Mouse (Mus musculus): ENCODE results near the gene Ciz1. TPM values are rescaled to one million over a fixed set of nuclear protein-coding genes. Genes with fewer than 3 reads are reported as not detected.

The Ciz1 gene
- polyA plus RNA-seq, 2 experiments, result 13.1 to 40.3 TPM

DNA sequence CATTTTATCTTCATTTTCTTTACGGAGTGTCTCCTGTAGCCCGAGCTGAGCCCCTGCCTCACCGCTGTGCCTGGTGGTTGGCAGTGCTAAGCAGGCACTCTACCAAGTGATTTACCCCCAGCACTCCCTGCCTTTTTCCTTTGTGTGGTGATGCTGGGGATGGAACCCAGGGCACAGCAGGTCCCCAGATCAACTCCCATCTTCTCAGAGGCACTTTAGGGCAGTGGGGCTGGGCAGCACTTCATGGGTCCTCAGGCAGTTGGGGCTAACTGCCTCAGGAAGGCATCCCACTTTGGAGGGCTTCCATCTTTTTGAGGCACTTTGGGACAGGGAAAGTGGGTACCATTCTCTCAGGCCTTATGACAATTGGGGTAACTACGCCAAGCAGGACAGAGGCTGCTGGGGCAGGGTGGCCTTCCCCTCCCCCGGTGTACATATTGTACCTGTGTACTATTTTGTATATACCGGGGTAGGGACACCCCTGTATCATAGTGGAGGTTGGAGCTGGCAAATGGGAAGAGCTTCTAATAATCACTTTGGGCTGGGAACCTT lies 44.8 kb upstream of the Ciz1 start:
- Histone ChIP-seq H3K9ac (replicated peaks) (no peak overlapping the region), H3K9me3 (ENCODE audit: control insufficient read depth, low read length) (no peaks in the 10 kb centered on the region), H3K4me2 (ENCODE audit: low read depth) (no peak overlapping the region), H3K4me3 (ENCODE audit: insufficient read depth in 1 of 2, low read depth in 2 of 2, low read length in 2 of 2) (no peak overlapping the region), H3K4me1 (replicated peaks; ENCODE audit: control insufficient read depth in 2 of 2, insufficient read depth in 2 of 2, low read length in 1 of 2) (peaks cover 3 to 4% of the 10 kb centered on the region in 2 experiments; a peak in 3 of 4 replicates), H3K27ac (no peak overlapping the region), H3K27me3 (ENCODE audit: control insufficient read depth, insufficient read depth, low read length) (peaks cover 6% of the 10 kb centered on the region), H3K36me3 (replicated peaks; ENCODE audit: control insufficient read depth, insufficient read depth, low read depth) (peaks cover 16% of the 10 kb centered on the region)
- DNase-seq (ENCODE audit: low read depth in 3 of 3, low spot score in 3 of 3), result no peak
- WGBS (ENCODE audit: insufficient replicate concordance), result 71% methylated on average over 6 of the region's 6 CpGs
- TF ChIP-seq EP300 (IDR thresholded peaks at IDR 0.05; ENCODE audit: low read depth), result no peak
- TF ChIP-seq CTCF (IDR thresholded peaks at IDR 0.05; ENCODE audit: low read depth), result no peak
- no peak for ATAC-seq (ENCODE audit: insufficient read depth)

DNA sequence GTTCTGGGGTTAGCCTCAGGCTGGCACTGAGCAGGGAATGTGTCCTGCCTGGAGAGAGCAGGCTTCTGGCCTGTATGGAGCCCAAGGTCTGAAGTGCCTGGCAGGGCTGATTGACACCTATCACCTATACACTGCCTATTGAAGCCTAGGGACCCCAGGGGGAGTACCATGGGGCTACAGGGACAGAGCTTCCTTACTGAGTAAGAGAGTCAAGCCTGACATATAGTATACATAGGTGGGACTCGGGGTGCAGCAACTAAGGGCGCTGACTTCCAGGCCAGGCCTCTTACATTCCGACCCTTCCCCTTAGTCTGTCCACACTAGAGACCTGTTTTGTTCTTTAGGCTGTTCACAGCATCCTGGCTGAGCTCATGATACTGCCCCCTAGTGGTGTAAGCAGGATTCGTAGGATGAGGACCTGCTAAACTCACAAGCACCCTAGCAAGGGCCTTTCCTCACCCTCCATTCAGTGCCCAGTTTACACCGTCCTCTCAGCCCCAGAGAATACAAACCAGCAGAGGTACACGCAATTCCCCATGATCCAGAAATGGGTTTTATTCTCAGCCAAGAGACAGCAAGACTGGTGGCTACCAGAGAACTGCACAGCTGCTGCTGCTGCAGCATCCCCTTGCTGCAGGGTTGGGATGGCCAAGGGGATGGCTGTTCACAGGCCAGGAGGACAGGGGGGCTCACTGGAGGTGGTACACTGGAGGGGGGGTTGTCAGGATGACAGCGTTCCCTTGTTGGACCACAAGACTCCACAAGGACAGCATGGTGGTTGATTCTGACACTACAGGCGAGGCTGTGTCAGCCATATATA lies 44.0 kb upstream of the Ciz1 start:
- Histone ChIP-seq H3K36me3 (replicated peaks; ENCODE audit: control insufficient read depth, insufficient read depth, low read depth) (peaks cover 14% of the 10 kb centered on the region), H3K27ac (no peak overlapping the region), H3K4me3 (ENCODE audit: insufficient read depth in 1 of 2, low read depth in 2 of 2, low read length in 2 of 2) (no peak overlapping the region), H3K4me2 (ENCODE audit: low read depth) (no peak overlapping the region), H3K9ac (replicated peaks) (no peak overlapping the region), H3K27me3 (ENCODE audit: control insufficient read depth, insufficient read depth, low read length) (peaks cover 11% of the 10 kb centered on the region), H3K4me1 (replicated peaks; ENCODE audit: control insufficient read depth in 2 of 2, insufficient read depth in 2 of 2, low read length in 1 of 2) (peaks cover 3 to 4% of the 10 kb centered on the region in 2 experiments; a peak in 3 of 4 replicates), H3K9me3 (ENCODE audit: control insufficient read depth, low read length) (no peaks in the 10 kb centered on the region)
- ATAC-seq (ENCODE audit: insufficient read depth) (no peak), DNase-seq (ENCODE audit: low read depth in 3 of 3, low spot score in 3 of 3) (peak in 1 of 3 experiments; percentile 39)
- TF ChIP-seq EP300 (IDR thresholded peaks at IDR 0.05; ENCODE audit: low read depth), result no peak
- peak; percentile 89 for TF ChIP-seq CTCF (IDR thresholded peaks at IDR 0.05; ENCODE audit: low read depth)
- 42% methylated on average over 8 of the region's 8 CpGs for WGBS (ENCODE audit: insufficient replicate concordance)

DNA sequence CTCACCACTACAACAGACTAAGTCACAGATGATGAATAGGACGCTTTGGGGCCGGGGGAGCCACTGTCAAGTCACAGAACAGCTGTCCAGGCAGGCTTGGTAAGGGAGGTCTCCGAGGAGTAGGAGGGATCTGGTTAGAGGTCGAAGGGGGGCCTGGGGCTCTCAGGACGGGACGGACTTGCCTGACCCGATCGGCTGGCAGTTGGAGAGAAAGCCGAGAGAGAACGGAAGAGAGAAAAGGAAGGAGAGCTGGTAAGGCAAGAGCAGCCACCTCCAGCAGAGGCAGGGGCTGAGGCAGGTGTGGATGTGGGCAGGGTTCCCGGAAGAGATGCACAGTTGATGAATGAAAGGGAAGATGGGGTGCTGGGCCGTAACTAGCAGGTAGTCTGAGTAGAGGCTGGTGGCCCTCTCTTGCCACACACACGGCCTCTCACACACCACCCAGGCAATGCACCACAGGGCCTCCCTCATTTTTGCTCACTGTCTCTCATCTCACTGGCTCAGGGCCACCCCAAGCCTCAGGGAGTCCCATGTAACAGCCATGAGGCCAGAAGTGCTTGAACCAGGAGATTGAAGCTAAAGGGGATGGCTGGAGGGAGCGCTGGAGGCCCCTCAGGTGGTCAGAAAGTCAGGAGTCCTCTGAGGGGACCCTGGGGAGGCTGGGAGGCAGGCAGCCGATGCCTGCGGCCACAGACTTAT lies 43.1 kb upstream of the Ciz1 start:
- peaks cover 3 to 4% of the 10 kb centered on the region in 2 experiments; a peak in 3 of 4 replicates for H3K4me1 ChIP-seq (replicated peaks; ENCODE audit: control insufficient read depth in 2 of 2, insufficient read depth in 2 of 2, low read length in 1 of 2)
- no peak overlapping the region for H3K4me2 ChIP-seq (ENCODE audit: low read depth)
- ATAC-seq (ENCODE audit: insufficient read depth), result no peak
- no peak overlapping the region for H3K27ac ChIP-seq
- 78% methylated on average over 16 of the region's 16 CpGs for WGBS (ENCODE audit: insufficient replicate concordance)
- H3K36me3 ChIP-seq (replicated peaks; ENCODE audit: control insufficient read depth, insufficient read depth, low read depth), result peaks cover 10% of the 10 kb centered on the region
- no peak for DNase-seq (ENCODE audit: low read depth in 3 of 3, low spot score in 3 of 3)
- no peak overlapping the region for H3K4me3 ChIP-seq (ENCODE audit: insufficient read depth in 1 of 2, low read depth in 2 of 2, low read length in 2 of 2)
- H3K9ac ChIP-seq (replicated peaks), result no peak overlapping the region
- H3K9me3 ChIP-seq (ENCODE audit: control insufficient read depth, low read length), result no peaks in the 10 kb centered on the region
- peaks cover 14% of the 10 kb centered on the region for H3K27me3 ChIP-seq (ENCODE audit: control insufficient read depth, insufficient read depth, low read length)
- TF ChIP-seq EP300 (IDR thresholded peaks at IDR 0.05; ENCODE audit: low read depth), result no peak
- TF ChIP-seq CTCF (IDR thresholded peaks at IDR 0.05; ENCODE audit: low read depth), result no peak

DNA sequence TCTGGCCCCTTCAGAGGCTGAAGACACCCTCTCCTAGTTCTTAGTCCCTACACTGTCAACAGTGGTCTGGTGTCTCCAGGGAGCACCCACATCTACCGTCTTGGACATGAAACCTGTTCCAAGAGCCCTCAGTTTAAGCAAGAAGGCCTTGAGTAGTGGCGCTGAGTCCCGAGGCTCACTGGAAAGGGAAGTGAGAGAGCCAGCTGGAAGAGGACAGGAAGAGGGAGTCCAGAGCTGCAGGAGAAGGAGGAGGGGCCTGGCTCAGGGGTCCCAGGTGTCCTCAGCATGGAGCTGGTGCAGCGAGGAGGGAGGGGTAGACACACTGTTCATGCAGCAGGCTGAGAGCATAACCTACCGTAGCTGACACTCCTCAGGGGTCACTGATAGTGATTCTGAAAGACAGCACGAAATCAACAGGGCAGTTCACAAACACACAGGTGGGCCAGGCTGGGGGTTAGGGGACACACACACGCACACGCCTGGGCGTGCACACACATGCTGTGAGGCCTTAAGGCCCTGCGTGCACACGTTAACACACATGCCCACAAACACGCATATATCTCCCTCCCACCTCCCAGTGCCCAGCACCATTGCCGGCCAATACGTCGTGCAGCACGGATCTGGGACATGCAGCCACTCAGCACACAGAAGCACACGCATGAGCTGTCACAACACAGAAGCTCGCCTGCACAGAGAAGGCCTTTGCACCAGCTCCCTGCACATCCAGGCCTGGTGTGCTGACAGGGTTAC lies 41.9 kb upstream of the Ciz1 start:
- no peaks in the 10 kb centered on the region for H3K9me3 ChIP-seq (ENCODE audit: control insufficient read depth, low read length)
- no peak for ATAC-seq (ENCODE audit: insufficient read depth)
- H3K27ac ChIP-seq, result no peak overlapping the region
- no peak overlapping the region for H3K9ac ChIP-seq (replicated peaks)
- TF ChIP-seq EP300 (IDR thresholded peaks at IDR 0.05; ENCODE audit: low read depth) (no peak), CTCF (IDR thresholded peaks at IDR 0.05; ENCODE audit: low read depth) (no peak)
- H3K4me2 ChIP-seq (ENCODE audit: low read depth), result no peak overlapping the region
- no peak overlapping the region for H3K4me3 ChIP-seq (ENCODE audit: insufficient read depth in 1 of 2, low read depth in 2 of 2, low read length in 2 of 2)
- DNase-seq (ENCODE audit: low read depth in 3 of 3, low spot score in 3 of 3), result no peak
- H3K4me1 ChIP-seq (replicated peaks; ENCODE audit: control insufficient read depth in 2 of 2, insufficient read depth in 2 of 2, low read length in 1 of 2), result peaks cover 3 to 4% of the 10 kb centered on the region in 2 experiments; a peak in 3 of 4 replicates
- H3K36me3 ChIP-seq (replicated peaks; ENCODE audit: control insufficient read depth, insufficient read depth, low read depth), result peaks cover 7% of the 10 kb centered on the region
- 77% methylated on average over 18 of the region's 18 CpGs for WGBS (ENCODE audit: insufficient replicate concordance)
- H3K27me3 ChIP-seq (ENCODE audit: control insufficient read depth, insufficient read depth, low read length), result peaks cover 14% of the 10 kb centered on the region
